Mouse (Mus musculus) adrenal gland, postnatal 36 days (tissue): ENCODE results near the gene Cycs. TPM values are rescaled to one million over a fixed set of nuclear protein-coding genes. Genes with fewer than 3 reads are reported as not detected.
"Not testable (repeated sequence)": the region's sequence is repeated elsewhere in the genome, so short reads cannot be mapped to it uniquely, and the experiment has no call there.

Source experiments
- DNase-seq, 2 experiments: peaks; one replicate each; pipeline ENCODE4 v3.0.0; 2021; ENCODE audit warnings: mixed read lengths in 1 of 2
- long read RNA-seq, 2 experiments: library from polyadenylated mRNA; stranded (forward); transcript quantifications; one replicate each; pipeline ENCODE4 v2.0.0; 2021; ENCODE audit warnings: borderline sequencing depth in 2 of 2
- total RNA-seq, 2 experiments: library from RNA; stranded (reverse); gene quantifications; 2 replicates each; pipeline ENCODE4 v1.2.3; 2021

Gene Cycs
- 10 to 100 TPM; 49.4 to 55.5 TPM for total RNA-seq
- long read RNA-seq, experiment 1, transcript Cycs-202 (3 exons, 3,123 nt), result major isoform, 499 of 516 reads
- long read RNA-seq, experiment 1, transcript Cycs-201 (2 exons, 607 nt), result minor isoform, 9 of 516 reads
- long read RNA-seq, experiment 1, partial matches to known transcripts, result 0 of 516 reads
- long read RNA-seq, experiment 1, other reads (novel, unspliced or antisense), result 8 of 516 reads
- long read RNA-seq, experiment 2, transcript Cycs-202 (3 exons, 3,123 nt), result major isoform, 270 of 281 reads
- long read RNA-seq, experiment 2, transcript Cycs-201 (2 exons, 607 nt), result minor isoform, 6 of 281 reads
- long read RNA-seq, experiment 2, partial matches to known transcripts, result 2 of 281 reads
- long read RNA-seq, experiment 2, other reads (novel, unspliced or antisense), result 3 of 281 reads

- peak; percentile 99 for DNase-seq
Observed at GRCm38 (mm10) chr6:50566141-50566996, at the start of gene Cycs. Cycs (minus strand) TSS chr6:50566538.

- DNase-seq, result peak; percentile 35 to 42
Observed at GRCm38 (mm10) chr6:50601620-50602019, 35.3 kb upstream of the Cycs start.

- peak; percentile 11 to 49 for DNase-seq
Observed at GRCm38 (mm10) chr6:50598560-50598959, 32.2 kb upstream of the Cycs start.

- peak; percentile 98 for DNase-seq
Observed at GRCm38 (mm10) chr6:50596301-50597211, 30.2 kb upstream of the Cycs start, which contains the start of gene 4921507P07Rik. 4921507P07Rik (minus strand) TSS chr6:50596632.

- DNase-seq, result no peak
Observed at GRCm38 (mm10) chr6:50594372-50594771, 28.0 kb upstream of the Cycs start.

- no peak for DNase-seq
Observed at GRCm38 (mm10) chr6:50593334-50593845, 27.1 kb upstream of the Cycs start.

GRCm38 (mm10) chr6:50590234-50590633, 23.9 kb upstream of the Cycs start:
- DNase-seq, result no peak

GRCm38 (mm10) chr6:50588251-50588650, 21.9 kb upstream of the Cycs start:
- DNase-seq, result peak in 1 of 2 experiments; percentile 65

GRCm38 (mm10) chr6:50587412-50587811, 21.1 kb upstream of the Cycs start:
- no peak for DNase-seq

GRCm38 (mm10) chr6:50586316-50586715, 20.0 kb upstream of the Cycs start:
- DNase-seq, result no peak

GRCm38 (mm10) chr6:50585733-50586132, 19.4 kb upstream of the Cycs start:
- no peak for DNase-seq

GRCm38 (mm10) chr6:50571661-50572060, 5.3 kb upstream of the Cycs start:
- DNase-seq, result no peak

- no peak for DNase-seq
Observed at GRCm38 (mm10) chr6:50566997-50567255, 588 bp upstream of the Cycs start.

GRCm38 (mm10) chr6:50563651-50564050, 2.7 kb downstream of the Cycs start:
- DNase-seq, result no peak

GRCm38 (mm10) chr6:50562421-50562820, 3.9 kb downstream of the Cycs start:
- DNase-seq, result no peak

- DNase-seq, result no peak
Observed at GRCm38 (mm10) chr6:50560776-50561175, 5.6 kb downstream of the Cycs start.

GRCm38 (mm10) chr6:50558877-50559276, 7.5 kb downstream of the Cycs start:
- DNase-seq, result no peak

GRCm38 (mm10) chr6:50557566-50557965, 8.8 kb downstream of the Cycs start:
- DNase-seq, result no peak

- not testable (repeated sequence) for DNase-seq
Observed at GRCm38 (mm10) chr6:50554223-50554622, 12.1 kb downstream of the Cycs start.

GRCm38 (mm10) chr6:50552881-50553518, 13.3 kb downstream of the Cycs start:
- DNase-seq, result no peak

- DNase-seq, result no peak
Observed at GRCm38 (mm10) chr6:50549791-50550190, 16.5 kb downstream of the Cycs start.
